Mouse (Mus musculus) E14TG2a.4 (cell line): ENCODE results near the gene Lnpep.

Experiments used
- CTCF ChIP-seq: conservative IDR thresholded peaks from 2 replicates; pipeline ENCODE4 v1.5.1; 2014; ENCODE audit warnings: low read length
- NANOG ChIP-seq: IDR thresholded peaks from 2 replicates; pipeline ENCODE4 v1.6.1; 2014; ENCODE audit warnings: borderline replicate concordance, low read length, mixed read lengths
- POU5F1 ChIP-seq: IDR thresholded peaks from 2 replicates; pipeline ENCODE4 v1.6.1; 2014; ENCODE audit warnings: low read length, borderline replicate concordance

DNA sequence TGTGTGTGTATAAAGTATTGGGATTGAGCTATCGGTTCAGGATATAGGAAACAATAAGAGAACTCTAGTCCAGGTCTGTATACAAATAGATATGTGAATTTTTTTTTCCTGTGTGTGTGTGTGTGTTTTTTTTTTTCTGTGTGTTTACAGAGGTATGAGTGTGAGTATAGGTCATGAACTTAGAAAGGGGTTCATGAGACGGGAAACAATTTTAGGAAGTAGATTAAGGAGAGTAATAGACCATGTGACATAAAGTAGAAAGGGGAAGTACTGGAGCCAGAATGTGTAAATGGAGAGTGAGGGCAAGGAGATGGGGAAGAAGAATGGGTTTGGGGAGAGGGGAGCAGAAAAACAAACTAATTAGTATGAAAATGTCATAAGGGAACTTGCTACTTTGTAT lies 9.2 kb upstream of the Lnpep start:
- no peak for TF ChIP-seq CTCF
- no peak for TF ChIP-seq NANOG
- TF ChIP-seq POU5F1 = no peak
